ENCODE assay signal across 8 mouse cellular contexts in genomic region chr5:25498821-25499422, GRCm38 (mm10). TPM values are rescaled to one million over a fixed set of nuclear protein-coding genes. Genes with fewer than 3 reads are reported as not detected.
DNase-seq lines count a peak whose midpoint lies in the region; ATAC-seq and TF ChIP-seq lines count a peak whose summit lies in the region.

No protein-coding gene starts in this region.

- H3K9ac ChIP-seq in forebrain, embryonic 16.5 days (replicated peaks; ENCODE audit: low read depth, low read length): peak overlapping the region; percentile 98
- peak overlapping the region; percentile 64 for H3K9ac ChIP-seq in hindbrain, embryonic 15.5 days
- peak overlapping the region; percentile 91 for H3K9ac ChIP-seq in liver, embryonic 11.5 days (ENCODE audit: low read depth, low read length)

- peak overlapping the region; percentile 88 for H3K4me3 ChIP-seq in forebrain, embryonic 16.5 days (replicated peaks; ENCODE audit: low read length)
- H3K4me3 ChIP-seq in hindbrain, embryonic 15.5 days: peak overlapping the region; percentile 91
- H3K4me3 ChIP-seq in liver, embryonic 11.5 days (ENCODE audit: low read depth, low read length): peak overlapping the region; percentile 97
- peak overlapping the region; percentile 94 for H3K4me3 ChIP-seq in thymus, adult 2 months (ENCODE audit: control insufficient read depth, insufficient read depth, low read length)

- no peak for TF ChIP-seq CTCF in thymus, adult 2 months (IDR thresholded peaks at IDR 0.05; ENCODE audit: borderline replicate concordance, control insufficient read depth, extremely low read depth, insufficient read depth, low read length, poor library complexity)

- no peak for DNase-seq in frontal cortex, postnatal 14 days (ENCODE audit: low spot score in 2 of 2)
- peak; percentile 32 to 46 for DNase-seq in adrenal gland, postnatal 4 days (ENCODE audit: low spot score in 2 of 2)
- DNase-seq in liver, embryonic 11.5 days (ENCODE audit: low spot score): no peak
- peak; percentile 74 for DNase-seq in thymus, adult 2 months

- ATAC-seq in frontal cortex, adult (ENCODE audit: low TSS enrichment): peak; percentile 56
- peak; percentile 76 for ATAC-seq in forebrain, embryonic 16.5 days
- peak; percentile 88 for ATAC-seq in hindbrain, embryonic 15.5 days (ENCODE audit: low FRiP score, low read depth)
- peak; percentile 77 for ATAC-seq in liver, embryonic 11.5 days (replicated peaks; ENCODE audit: low FRiP score)
- ATAC-seq in monocyte, adult 5-6 weeks (replicated peaks; ENCODE audit: insufficient number of reproducible peaks, low FRiP score, low TSS enrichment, poor library complexity, severe bottlenecking): peak; percentile 41

- H3K27me3 ChIP-seq in forebrain, embryonic 16.5 days (replicated peaks; ENCODE audit: control insufficient read depth, insufficient read depth, low read length): no peaks in the 10 kb centered on the region
- H3K27me3 ChIP-seq in hindbrain, embryonic 15.5 days: no peaks in the 10 kb centered on the region
- no peaks in the 10 kb centered on the region for H3K27me3 ChIP-seq in liver, embryonic 11.5 days (replicated peaks; ENCODE audit: control insufficient read depth, insufficient read depth, low read length)
- no peaks in the 10 kb centered on the region for H3K27me3 ChIP-seq in thymus, adult 2 months (ENCODE audit: control insufficient read depth, insufficient read depth, low read length)

- WGBS in forebrain, embryonic 16.5 days: under 1% methylated on average over 40 of the region's 87 CpGs
- under 1% methylated on average over 42 of the region's 87 CpGs for WGBS in hindbrain, embryonic 15.5 days
- WGBS in liver, embryonic 11.5 days: under 1% methylated on average over 54 of the region's 87 CpGs
- 4% methylated on average over 74 of the region's 87 CpGs for WGBS in thymus, adult 2 months

- TF ChIP-seq POLR2A in thymus, adult 2 months (IDR thresholded peaks at IDR 0.05; ENCODE audit: control insufficient read depth, extremely low read depth, insufficient read depth, low read length, poor library complexity): no peak

- H3K4me2 ChIP-seq in forebrain, embryonic 16.5 days (ENCODE audit: low read length): peak overlapping the region; percentile 68
- H3K4me2 ChIP-seq in hindbrain, embryonic 15.5 days: peak overlapping the region; percentile 63
- H3K4me2 ChIP-seq in liver, embryonic 11.5 days: peak overlapping the region; percentile 88

- no peaks in the 10 kb centered on the region for H3K36me3 ChIP-seq in forebrain, embryonic 16.5 days (ENCODE audit: control insufficient read depth, insufficient read depth)
- no peaks in the 10 kb centered on the region for H3K36me3 ChIP-seq in hindbrain, embryonic 15.5 days
- no peaks in the 10 kb centered on the region for H3K36me3 ChIP-seq in liver, embryonic 11.5 days (ENCODE audit: control insufficient read depth, insufficient read depth, low read length)
- no peaks in the 10 kb centered on the region for H3K36me3 ChIP-seq in thymus, adult 2 months (ENCODE audit: control insufficient read depth, insufficient read depth, low read length)

- H3K27ac ChIP-seq in forebrain, embryonic 16.5 days (ENCODE audit: low read length): peak overlapping the region; percentile 100
- peak overlapping the region; percentile 94 for H3K27ac ChIP-seq in hindbrain, embryonic 15.5 days (replicated peaks)
- peak overlapping the region; percentile 100 for H3K27ac ChIP-seq in liver, embryonic 11.5 days (ENCODE audit: low read depth, low read length)
- H3K27ac ChIP-seq in thymus, adult 2 months (ENCODE audit: control insufficient read depth, insufficient read depth, low read length): peak overlapping the region; percentile 88

- H3K4me1 ChIP-seq in forebrain, embryonic 16.5 days (replicated peaks; ENCODE audit: control insufficient read depth, insufficient read depth, low read length): peaks cover 19% of the 10 kb centered on the region
- peaks cover 22% of the 10 kb centered on the region for H3K4me1 ChIP-seq in hindbrain, embryonic 15.5 days (replicated peaks)
- H3K4me1 ChIP-seq in liver, embryonic 11.5 days (replicated peaks; ENCODE audit: control insufficient read depth, insufficient read depth, low read length): peaks cover 11% of the 10 kb centered on the region
- 0 out of 2 replicates have a peak, but pooled peaks cover 5% of the 10 kb centered on the region for H3K4me1 ChIP-seq in thymus, adult 2 months (replicated peaks; ENCODE audit: control insufficient read depth, insufficient read depth, low read length)

- no peaks in the 10 kb centered on the region for H3K9me3 ChIP-seq in forebrain, embryonic 16.5 days (ENCODE audit: control insufficient read depth, low read length)
- no peaks in the 10 kb centered on the region for H3K9me3 ChIP-seq in hindbrain, embryonic 15.5 days
- H3K9me3 ChIP-seq in liver, embryonic 11.5 days (ENCODE audit: control insufficient read depth, low read length): no peaks in the 10 kb centered on the region

RNA-seq across cellular contexts. Expression of gene Kmt2c, which starts 0.3 kb away (rescaled TPM):
- 10 to 100 TPM; 57.3 to 64.1 TPM for total RNA-seq in adrenal gland, postnatal 4 days (2021)
- 26.5 and 28.1 TPM in 2 replicates for polyA plus RNA-seq in forebrain, embryonic 16.5 days (2015; fragmentation: Nextera tagmentation; extraction: Ambion mirVana)
- polyA plus RNA-seq in hindbrain, embryonic 15.5 days (2015; fragmentation: Nextera tagmentation; extraction: Ambion mirVana): 14.7 and 17.5 TPM in 2 replicates
- polyA plus RNA-seq in liver, embryonic 11.5 days (2014; fragmentation: Nextera tagmentation; extraction: Ambion mirVana): 12.4 and 14.0 TPM in 2 replicates
- total RNA-seq in monocyte, adult 5-6 weeks (2017): 71.9 to 130 TPM (median 77.4 TPM) in 3 replicates
- 41.7 and 42.6 TPM in 2 replicates for polyA plus RNA-seq in thymus, adult 2 months (2012; rRNA removed)

RNA-seq across cellular contexts. Expression of gene Cct8l1, which starts 16.9 kb away (rescaled TPM):
- not detected for total RNA-seq in adrenal gland, postnatal 4 days (2021)
- polyA plus RNA-seq in forebrain, embryonic 16.5 days (2015; fragmentation: Nextera tagmentation; extraction: Ambion mirVana): 0.12 TPM in 1 of 2 replicates, not detected in the other
- polyA plus RNA-seq in hindbrain, embryonic 15.5 days (2015; fragmentation: Nextera tagmentation; extraction: Ambion mirVana): 0.12 TPM in 1 of 2 replicates, not detected in the other
- not detected in 2 replicates for polyA plus RNA-seq in liver, embryonic 11.5 days (2014; fragmentation: Nextera tagmentation; extraction: Ambion mirVana)
- not detected in 3 replicates for total RNA-seq in monocyte, adult 5-6 weeks (2017)
- 0.08 TPM in 2 replicates for polyA plus RNA-seq in thymus, adult 2 months (2012; rRNA removed)

Comparison
In these comparisons a context has a peak if more than half of its experiments do, and no peak if none do; other contexts are left out.
1. DNase-seq: peak in adrenal gland, postnatal 4 days (2 of 2) and thymus, adult 2 months (single experiment); none in frontal cortex, postnatal 14 days (0 of 2) and liver, embryonic 11.5 days (single experiment).
2. Peak in every context shown above with its lines, with median percentiles within 50 percentile points of each other: ATAC-seq, H3K27ac ChIP-seq, H3K4me2 ChIP-seq, H3K4me3 ChIP-seq and H3K9ac ChIP-seq.